Mouse (Mus musculus) embryo, embryonic 10 days (tissue): ENCODE data around the gene Mrtfa.

Experiments
- DNase-seq: peaks from one replicate; pipeline ENCODE4 v3.0.0-alpha.2; 2015; ENCODE audit warnings: low spot score

Gene Mrtfa

DNA sequence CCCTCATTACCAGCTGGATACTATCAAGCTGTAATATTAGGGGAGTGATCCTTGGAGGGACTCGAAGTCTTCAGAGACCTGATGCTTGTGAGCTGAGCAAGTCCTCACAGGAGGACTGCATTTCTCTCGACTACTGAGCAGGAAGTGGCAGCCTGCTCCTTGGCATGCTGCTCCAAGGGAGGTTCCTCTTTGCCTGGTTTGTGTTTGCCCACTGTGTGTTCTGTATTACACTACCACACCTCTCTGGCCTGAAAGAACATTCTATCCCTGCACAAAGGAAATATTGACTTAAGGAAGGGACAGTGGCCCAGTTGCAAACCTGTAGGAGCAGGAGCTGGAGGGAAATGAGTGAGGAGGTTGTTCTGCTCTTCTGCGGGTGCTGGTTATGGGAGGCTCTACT, 200.8 kb downstream of the Mrtfa start:
- DNase-seq, result no peak

GRCm38 (mm10) chr15:80988331-80988730, 202.2 kb downstream of the Mrtfa start:
- no peak for DNase-seq

- no peak for DNase-seq
Observed at GRCm38 (mm10) chr15:80983264-80983663, 207.3 kb downstream of the Mrtfa start.

GRCm38 (mm10) chr15:80981176-80981575, 209.4 kb downstream of the Mrtfa start:
- DNase-seq, result no peak

GRCm38 (mm10) chr15:80979611-80980010, 210.9 kb downstream of the Mrtfa start:
- DNase-seq, result no peak

DNA sequence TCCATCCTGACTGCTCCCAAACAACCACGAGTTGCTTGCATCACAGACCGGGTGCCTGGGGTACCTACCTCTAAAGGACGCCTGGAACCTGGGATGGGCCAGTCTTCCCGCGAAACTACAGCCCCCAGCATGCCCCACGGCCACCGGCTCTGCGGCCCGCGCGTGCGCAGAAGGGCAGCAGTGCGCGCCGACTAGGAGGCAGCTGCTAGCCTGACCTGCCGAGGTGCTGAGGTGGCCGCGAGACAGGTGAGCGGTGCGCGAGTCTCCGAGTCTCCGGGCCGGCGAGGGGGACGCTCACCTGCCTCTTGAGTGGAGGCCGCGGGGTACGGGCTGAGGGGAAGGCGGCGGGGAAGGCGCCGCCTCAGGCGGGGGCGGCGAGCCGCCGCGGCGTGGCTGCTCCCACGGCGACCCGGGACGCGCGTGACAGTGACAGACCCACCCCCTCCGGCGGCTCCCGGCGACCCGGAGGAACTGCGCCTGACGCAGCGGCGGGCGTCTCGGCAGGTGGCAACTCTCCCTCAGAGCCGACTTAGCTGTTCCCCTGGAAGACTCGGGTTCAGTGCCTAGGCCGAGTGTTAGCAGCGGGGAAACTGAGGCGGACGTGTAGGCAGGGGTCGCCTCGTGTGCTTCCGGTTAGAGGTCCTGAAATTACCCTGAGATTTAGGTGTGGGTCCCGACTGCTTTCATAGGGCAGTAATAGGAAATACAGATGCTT, 212.8 kb downstream of the Mrtfa start, which contains the start of gene Sgsm3:
Gene Sgsm3, plus strand, starts transcription at position 146 of the 715 bp plus-strand sequence.
- peak; percentile 93 for DNase-seq

GRCm38 (mm10) chr15:80975666-80976065, 214.9 kb downstream of the Mrtfa start:
- DNase-seq, result no peak

GRCm38 (mm10) chr15:80974311-80974710, 216.2 kb downstream of the Mrtfa start:
- no peak for DNase-seq

DNA sequence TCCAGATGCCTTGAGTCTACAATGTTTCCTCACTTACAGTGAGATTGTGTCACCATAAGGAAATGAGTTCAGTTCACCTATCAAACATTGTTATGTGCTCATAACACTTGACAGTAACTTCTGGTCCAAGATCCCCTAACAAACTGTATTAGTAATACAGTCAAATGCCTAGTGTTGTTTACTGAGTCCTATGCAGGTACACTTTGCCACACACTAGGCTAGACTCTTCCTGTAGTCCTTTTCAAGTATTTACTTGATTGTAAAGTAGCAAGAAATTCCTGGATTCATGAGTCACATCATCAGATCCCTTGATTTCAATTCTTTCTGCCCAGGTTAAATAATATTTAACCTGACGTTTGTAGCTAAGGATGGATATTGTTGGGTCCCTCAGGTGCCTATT, 221.2 kb downstream of the Mrtfa start:
- no peak for DNase-seq
